21 mouse cellular contexts compared by ENCODE assay signal in the genomic region with DNA sequence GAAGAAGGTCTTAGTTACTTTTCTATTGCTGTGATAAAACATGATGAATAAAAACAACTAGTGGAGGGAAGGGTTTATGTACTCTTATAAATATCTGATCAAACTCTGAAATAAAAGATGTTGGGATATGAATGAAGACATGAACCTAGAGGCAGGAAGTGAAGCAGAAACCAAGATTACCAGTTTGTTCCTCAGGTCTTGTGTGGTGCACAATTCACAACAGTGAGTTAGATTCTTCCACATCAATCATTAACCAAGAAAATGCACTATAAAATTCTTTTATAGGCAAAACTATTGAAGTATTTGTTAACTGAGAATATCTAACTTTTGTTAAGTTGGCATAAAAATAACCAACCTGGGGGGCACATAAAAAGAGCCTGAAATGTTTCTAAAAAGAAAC.
DNase-seq lines count a peak whose midpoint lies in the region; ATAC-seq and TF ChIP-seq lines count a peak whose summit lies in the region.
"Had no signal": no experiment of that assay in that cellular context is flagged by ENCODE, and none has a peak within 500 bp of the region (broad histone marks: within the 10 kb centered on the region; RNA-seq: fewer than 3 reads in every experiment).

No protein-coding gene starts in this region.

- H3K4me1 ChIP-seq in kidney, embryonic 15.5 days: no peaks in the 10 kb centered on the region
- no peaks in the 10 kb centered on the region for H3K4me1 ChIP-seq in kidney, embryonic 16.5 days (ENCODE audit: insufficient read depth, low read length)
- H3K4me1 ChIP-seq in kidney, postnatal 0 days (replicated peaks; ENCODE audit: insufficient read depth, low read length): no peaks in the 10 kb centered on the region
- no peaks in the 10 kb centered on the region for H3K4me1 ChIP-seq in kidney, adult 2 months (ENCODE audit: control insufficient read depth, insufficient read depth, low read length)

- no peak overlapping the region for H3K9ac ChIP-seq in kidney, embryonic 15.5 days
- H3K9ac ChIP-seq in kidney, embryonic 16.5 days (replicated peaks; ENCODE audit: low read length): no peak overlapping the region
- H3K9ac ChIP-seq in kidney, postnatal 0 days (ENCODE audit: low read depth, low read length): no peak overlapping the region

- no peaks in the 10 kb centered on the region for H3K27me3 ChIP-seq in kidney, embryonic 15.5 days
- H3K27me3 ChIP-seq in kidney, embryonic 16.5 days (ENCODE audit: insufficient read depth, low read length): no peaks in the 10 kb centered on the region
- no peaks in the 10 kb centered on the region for H3K27me3 ChIP-seq in kidney, postnatal 0 days (ENCODE audit: insufficient read depth, low read length)
- no peaks in the 10 kb centered on the region for H3K27me3 ChIP-seq in kidney, adult 2 months (replicated peaks; ENCODE audit: control insufficient read depth, insufficient read depth, low read length)
- H3K27me3 ChIP-seq: CH12.LX, Patski had no signal

- no peaks in the 10 kb centered on the region for H3K36me3 ChIP-seq in kidney, embryonic 15.5 days
- H3K36me3 ChIP-seq in kidney, embryonic 16.5 days (ENCODE audit: insufficient read depth, low read length): no peaks in the 10 kb centered on the region
- no peaks in the 10 kb centered on the region for H3K36me3 ChIP-seq in kidney, postnatal 0 days (ENCODE audit: insufficient read depth, low read length)
- H3K36me3 ChIP-seq in kidney, adult 2 months (ENCODE audit: control insufficient read depth, insufficient read depth, low read length): no peaks in the 10 kb centered on the region
- H3K36me3 ChIP-seq: G1E had no signal

- no peak overlapping the region for H3K4me2 ChIP-seq in kidney, embryonic 15.5 days
- H3K4me2 ChIP-seq in kidney, embryonic 16.5 days (replicated peaks; ENCODE audit: low read depth, low read length): no peak overlapping the region
- no peak overlapping the region for H3K4me2 ChIP-seq in kidney, postnatal 0 days (ENCODE audit: low read length)

- H3K9me3 ChIP-seq in kidney, embryonic 15.5 days (replicated peaks): no peaks in the 10 kb centered on the region
- H3K9me3 ChIP-seq in kidney, embryonic 16.5 days (ENCODE audit: low read length): no peaks in the 10 kb centered on the region
- no peaks in the 10 kb centered on the region for H3K9me3 ChIP-seq in kidney, postnatal 0 days (replicated peaks; ENCODE audit: low read length)
- H3K9me3 ChIP-seq: G1E had no signal

- no peak for DNase-seq in kidney, adult 11 months
- no peak for DNase-seq in kidney, postnatal 25 days
- DNase-seq in kidney, postnatal 0 days (ENCODE audit: low spot score): peak; percentile 1
- no peak for DNase-seq in kidney, adult 2 months
- DNase-seq: adrenal gland, adult 2 months; adrenal gland, adult 8-10 months; adrenal gland, postnatal 10 days; adrenal gland, postnatal 14 days; adrenal gland, postnatal 25 days; adrenal gland, postnatal 36 days; B cell, adult 2 months; cerebellum, adult 11 months; cerebellum, adult 11-12 months; cerebellum, adult 18-20 months had no signal

- no peak overlapping the region for H3K27ac ChIP-seq in kidney, embryonic 15.5 days
- no peak overlapping the region for H3K27ac ChIP-seq in kidney, embryonic 16.5 days (ENCODE audit: low read length)
- no peak overlapping the region for H3K27ac ChIP-seq in kidney, postnatal 0 days
- no peak overlapping the region for H3K27ac ChIP-seq in kidney, adult 2 months (ENCODE audit: insufficient read depth, low read depth, low read length)

- no peak for TF ChIP-seq POLR2A in kidney, adult 2 months (IDR thresholded peaks at IDR 0.05; ENCODE audit: low read depth, low read length)

- TF ChIP-seq CTCF in kidney, postnatal 0 days (IDR thresholded peaks at IDR 0.05; ENCODE audit: low read depth): no peak
- no peak for TF ChIP-seq CTCF in kidney, adult 2 months (conservative IDR thresholded peaks at IDR 0.05; ENCODE audit: insufficient read depth, insufficient read length, low read depth, low read length)

- H3K4me3 ChIP-seq in kidney, embryonic 15.5 days (replicated peaks): no peak overlapping the region
- H3K4me3 ChIP-seq in kidney, embryonic 16.5 days (ENCODE audit: low read length): no peak overlapping the region
- H3K4me3 ChIP-seq in kidney, postnatal 0 days (replicated peaks; ENCODE audit: low read depth, low read length): no peak overlapping the region
- no peak overlapping the region for H3K4me3 ChIP-seq in kidney, adult 2 months (ENCODE audit: insufficient read depth, low read depth, low read length)

- 0 out of 2 replicates have a peak, but pooled peaks have one; percentile 54 for ATAC-seq in kidney, embryonic 15.5 days (replicated peaks; ENCODE audit: low FRiP score)
- 0 out of 2 replicates have a peak, but pooled peaks have one; percentile 61 for ATAC-seq in kidney, embryonic 16.5 days (ENCODE audit: low FRiP score, low TSS enrichment)
- ATAC-seq in kidney, postnatal 0 days (replicated peaks; ENCODE audit: low FRiP score, low read depth): no peak
- ATAC-seq: activated CD4-positive, CD25-positive, alpha-beta regulatory T cell, adult 4 months; CD4-positive, CD25-positive, alpha-beta regulatory T cell, adult 4 months; Patski had no signal
